Mouse (Mus musculus): Measurements from ENCODE around the gene Gga1.

- TF ChIP-seq CTCF (IDR thresholded peaks at IDR 0.05; ENCODE audit: control insufficient read depth, insufficient read depth, low read length) (peak; percentile 84), POLR2A (IDR thresholded peaks at IDR 0.05; ENCODE audit: borderline replicate concordance, control insufficient read depth, low read depth, low read length) (no peak)
Measured at GRCm38 (mm10) chr15:78903243-78903642, 26.3 kb downstream of the Gga1 start.
